Mouse (Mus musculus): ENCODE measurements at regions not wholly inside any gene's neighbourhood (a gene's known extent, or its start where the extent isn't known, plus 50 kb on each side); places are given as distances from the start of the nearest gene placed in this dataset.
A peak's percentile ranks its signal among the peaks of the same experiment; 100 is the strongest.

DNA sequence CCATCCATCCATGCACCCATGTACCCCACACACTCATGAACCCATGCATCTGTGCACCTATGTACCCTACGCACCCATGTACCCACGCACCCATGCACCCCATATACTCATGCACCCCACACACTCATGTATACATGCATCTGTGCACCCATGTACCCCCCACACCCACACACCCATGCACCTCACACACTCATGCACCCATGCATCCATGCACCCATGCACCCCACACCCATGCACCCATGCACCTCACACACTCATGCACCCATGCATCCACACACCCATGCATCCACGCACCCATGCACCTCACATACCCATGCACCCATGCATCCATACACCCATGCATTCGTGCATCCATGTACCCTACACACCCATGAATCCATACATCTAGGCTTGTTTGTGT is 63.6 kb downstream of the 4930564D02Rik start:
- H3K36me3 ChIP-seq (replicated peaks), result no peaks in the 10 kb centered on the region
- no peak for DNase-seq (ENCODE audit: extremely low spot score, low spot score)
- H3K4me1 ChIP-seq, result peaks cover 9% of the 10 kb centered on the region
- H3K9me3 ChIP-seq, result no peaks in the 10 kb centered on the region
- WGBS, result 95% methylated on average over 4 of the region's 4 CpGs
- H3K27me3 ChIP-seq (ENCODE audit: poor library complexity, severe bottlenecking), result no peaks in the 10 kb centered on the region
- no peak overlapping the region for H3K4me3 ChIP-seq
- H3K27ac ChIP-seq, result no peak overlapping the region

DNA sequence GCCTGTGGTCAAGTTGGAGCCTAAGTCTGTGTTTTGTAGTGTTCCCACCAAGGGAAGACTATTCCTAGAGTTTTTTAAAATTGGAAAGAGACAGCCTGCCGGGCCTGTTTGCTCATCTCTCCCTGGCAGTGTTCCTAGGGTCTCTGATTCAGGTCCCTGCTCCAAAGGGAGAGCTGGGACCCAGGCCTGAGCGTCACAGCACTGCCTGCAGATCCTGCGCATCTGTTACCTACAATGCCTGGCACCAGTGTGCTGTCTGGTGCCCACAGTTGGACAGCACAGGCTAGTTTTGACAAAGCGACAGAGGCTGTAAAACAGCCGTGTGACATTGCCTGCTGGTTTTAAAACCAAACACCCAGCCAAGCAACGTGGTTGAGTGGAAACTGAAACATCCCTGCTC is 64.4 kb downstream of the 4930564D02Rik start:
- Histone ChIP-seq H3K4me3 (no peak overlapping the region), H3K9me3 (no peaks in the 10 kb centered on the region), H3K27ac (no peak overlapping the region), H3K36me3 (replicated peaks) (no peaks in the 10 kb centered on the region), H3K27me3 (ENCODE audit: poor library complexity, severe bottlenecking) (no peaks in the 10 kb centered on the region), H3K4me1 (peaks cover 9% of the 10 kb centered on the region)
- 95% methylated on average over 6 of the region's 6 CpGs for WGBS
- DNase-seq (ENCODE audit: extremely low spot score, low spot score), result no peak

DNA sequence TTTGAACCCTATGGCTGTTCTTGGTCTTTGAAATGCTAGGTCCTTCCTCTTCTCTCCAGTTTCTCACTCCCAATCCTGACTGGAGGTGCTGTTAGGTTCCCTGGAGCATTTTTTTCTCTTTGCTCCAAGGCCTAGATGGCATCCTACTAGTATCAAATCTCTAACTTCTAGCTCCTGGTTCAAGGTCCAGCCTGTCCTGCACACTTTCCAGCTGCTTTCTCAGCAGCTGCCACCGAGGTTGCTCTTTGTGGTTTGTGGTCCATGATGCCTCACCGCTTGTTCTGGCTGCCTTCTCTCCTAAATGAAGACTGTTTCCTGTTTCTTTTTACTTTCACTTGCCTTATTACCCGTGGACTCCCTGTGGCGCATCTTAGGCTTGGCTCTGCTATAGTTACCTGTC is 66.4 kb downstream of the 4930564D02Rik start:
- Histone ChIP-seq H3K36me3 (replicated peaks) (no peaks in the 10 kb centered on the region), H3K4me1 (peaks cover 3% of the 10 kb centered on the region), H3K4me3 (no peak overlapping the region), H3K9me3 (no peaks in the 10 kb centered on the region), H3K27me3 (ENCODE audit: poor library complexity, severe bottlenecking) (no peaks in the 10 kb centered on the region), H3K27ac (no peak overlapping the region)
- DNase-seq (ENCODE audit: extremely low spot score, low spot score), result no peak
- 87% methylated on average over 4 of the region's 4 CpGs for WGBS

DNA sequence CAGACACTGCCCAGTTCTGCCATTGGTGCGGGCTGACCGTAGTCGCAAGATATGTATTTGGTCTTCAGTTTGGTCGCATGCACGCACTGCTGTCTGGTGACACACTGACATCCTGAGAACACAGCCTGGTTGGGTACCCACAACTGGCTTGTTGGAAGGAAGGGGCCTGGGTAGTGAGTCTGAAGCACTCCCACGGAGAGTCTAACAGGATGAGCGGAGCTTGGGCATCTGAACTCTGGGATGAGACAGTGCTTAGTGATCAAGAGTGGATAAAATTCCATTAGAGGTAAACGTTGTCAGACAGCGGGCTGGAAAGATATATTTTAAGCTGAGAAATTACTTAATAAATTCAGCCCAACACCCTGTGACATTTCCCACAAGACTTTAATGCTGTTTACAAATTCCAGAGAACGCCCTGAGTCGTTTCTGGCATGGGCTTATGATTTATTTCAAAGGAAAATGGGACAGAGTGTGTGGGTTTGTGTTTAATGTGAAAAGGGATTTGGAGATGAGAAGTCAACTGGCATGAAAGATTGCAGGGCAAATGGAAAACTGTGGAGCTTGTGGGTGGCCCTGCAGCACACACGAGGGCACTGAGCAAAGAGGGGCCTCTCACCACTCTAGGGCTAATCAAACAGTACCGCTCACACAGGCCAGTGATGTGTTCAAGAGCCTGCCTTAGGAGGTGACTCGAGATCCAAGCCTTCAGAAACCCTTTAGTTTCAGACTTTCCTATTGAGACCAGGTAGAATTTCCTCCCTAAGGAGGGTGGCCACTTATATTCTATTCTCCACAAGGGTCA is 74.7 kb downstream of the 4930564D02Rik start:
- no peak for DNase-seq (ENCODE audit: extremely low spot score, low spot score)
- 90% methylated on average over 14 of the region's 14 CpGs for WGBS
- H3K9me3 ChIP-seq, result no peaks in the 10 kb centered on the region
- no peaks in the 10 kb centered on the region for H3K36me3 ChIP-seq (replicated peaks)
- H3K27ac ChIP-seq, result no peak overlapping the region
- H3K4me1 ChIP-seq, result 0 out of 2 replicates have a peak, but pooled peaks cover 4% of the 10 kb centered on the region
- H3K4me3 ChIP-seq, result no peak overlapping the region
- no peaks in the 10 kb centered on the region for H3K27me3 ChIP-seq (ENCODE audit: poor library complexity, severe bottlenecking)

DNA sequence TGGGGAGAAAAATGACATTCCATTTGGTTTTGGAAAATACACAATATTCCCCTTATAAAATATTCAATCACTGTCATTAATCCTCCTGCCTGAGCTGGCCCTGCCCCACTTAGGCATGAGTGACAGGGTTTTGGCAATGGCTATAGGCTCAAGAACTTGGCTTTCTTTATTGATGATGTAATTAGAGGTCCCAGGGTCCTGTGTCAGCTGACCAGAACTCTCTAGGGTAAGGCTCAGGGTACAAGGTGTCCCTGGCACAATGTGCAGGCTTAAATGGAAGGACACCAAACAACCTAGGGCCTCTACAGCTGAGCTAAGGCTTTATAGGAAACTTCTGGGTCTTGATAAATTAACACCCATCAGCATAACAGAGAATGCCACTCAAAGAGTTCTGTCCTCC is 76.0 kb downstream of the 4930564D02Rik start:
- Histone ChIP-seq H3K27me3 (ENCODE audit: poor library complexity, severe bottlenecking) (no peaks in the 10 kb centered on the region), H3K36me3 (replicated peaks) (no peaks in the 10 kb centered on the region), H3K4me1 (0 out of 2 replicates have a peak, but pooled peaks cover 4% of the 10 kb centered on the region), H3K27ac (no peak overlapping the region), H3K9me3 (no peaks in the 10 kb centered on the region), H3K4me3 (no peak overlapping the region)
- DNase-seq (ENCODE audit: extremely low spot score, low spot score), result no peak

DNA sequence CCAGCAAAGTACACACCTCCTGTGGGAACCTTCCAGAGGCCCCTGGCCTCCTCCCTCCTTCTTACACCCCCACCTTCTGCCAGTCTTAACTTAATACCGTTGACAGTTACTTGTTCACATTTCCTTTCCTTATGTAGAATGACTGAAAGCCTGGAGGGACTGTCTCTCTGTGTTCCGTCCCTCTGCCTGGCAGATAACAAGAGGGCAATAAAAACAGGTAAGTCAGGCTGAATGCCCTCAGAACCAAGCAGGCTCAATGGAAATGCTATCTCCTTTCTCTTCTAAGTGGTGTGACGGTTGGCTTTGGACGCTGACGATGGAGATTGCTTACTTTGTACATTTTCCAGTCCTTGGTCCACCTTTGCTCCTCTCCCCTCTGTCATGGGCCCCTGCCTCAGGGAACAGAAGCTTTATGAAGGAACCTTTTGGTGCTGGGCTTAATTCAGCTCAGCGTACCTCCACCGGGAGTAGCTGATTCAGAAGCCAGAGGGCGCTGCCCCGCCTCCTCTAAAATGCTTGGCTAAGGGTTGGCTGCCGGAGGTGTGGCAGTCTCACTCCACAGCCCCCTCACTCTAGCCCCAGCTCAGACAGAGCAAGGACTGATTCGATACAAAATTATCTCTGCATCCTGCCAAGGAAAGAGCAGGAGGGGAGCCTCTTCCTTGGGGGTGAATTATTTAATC is 85.0 kb downstream of the 4930564D02Rik start:
- WGBS, result 17% methylated on average over 11 of the region's 11 CpGs
- H3K4me1 ChIP-seq, result peaks cover 12% of the 10 kb centered on the region
- H3K9me3 ChIP-seq, result no peaks in the 10 kb centered on the region
- no peak overlapping the region for H3K27ac ChIP-seq
- H3K27me3 ChIP-seq (ENCODE audit: poor library complexity, severe bottlenecking), result no peaks in the 10 kb centered on the region
- DNase-seq (ENCODE audit: extremely low spot score, low spot score), result peak; percentile 35
- H3K4me3 ChIP-seq, result no peak overlapping the region
- H3K36me3 ChIP-seq (replicated peaks), result no peaks in the 10 kb centered on the region

DNA sequence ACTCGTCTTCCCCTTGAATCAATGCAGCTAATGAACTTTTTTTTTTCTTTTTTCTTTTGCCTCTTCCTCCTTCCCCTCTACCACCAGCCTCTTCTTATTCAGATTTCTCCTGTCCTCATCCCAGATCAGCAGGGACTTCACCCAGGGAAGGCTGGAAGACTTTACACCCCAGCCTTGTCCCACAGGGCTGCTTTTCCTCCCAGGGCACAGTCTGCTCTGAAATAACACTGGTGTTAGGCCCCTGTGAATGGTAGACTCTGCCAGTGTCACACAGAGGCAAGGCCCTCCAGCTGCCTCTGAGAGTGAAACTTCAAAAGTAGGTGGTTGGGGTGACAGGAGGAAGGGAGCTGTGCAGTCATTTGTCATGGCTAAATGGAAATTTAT is 85.5 kb downstream of the 4930564D02Rik start:
- H3K27me3 ChIP-seq (ENCODE audit: poor library complexity, severe bottlenecking), result no peaks in the 10 kb centered on the region
- H3K9me3 ChIP-seq, result no peaks in the 10 kb centered on the region
- WGBS, result 17% methylated on average over 1 of the region's 1 CpGs

DNA sequence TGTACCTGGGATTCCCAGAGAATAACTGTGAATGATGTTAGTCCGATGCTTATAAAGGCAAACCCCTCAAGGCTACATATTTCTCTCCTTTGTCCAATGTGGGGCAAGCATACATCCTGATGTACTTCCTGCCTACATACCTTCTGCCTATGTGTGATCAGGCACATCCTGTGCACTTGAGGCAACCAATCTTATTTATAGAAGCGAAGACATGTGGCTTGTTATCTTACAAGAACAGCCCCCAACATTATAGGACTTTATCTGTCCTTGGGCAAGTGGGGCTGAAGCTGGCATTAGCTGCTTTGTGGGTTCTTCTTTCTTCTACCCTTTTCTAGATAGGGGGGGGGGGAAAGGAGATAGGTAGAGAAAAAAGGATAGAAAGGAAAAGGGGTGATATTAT is 91.7 kb downstream of the 4930564D02Rik start:
- DNase-seq (ENCODE audit: extremely low spot score, low spot score), result no peak
- H3K9me3 ChIP-seq, result no peaks in the 10 kb centered on the region
- no peak overlapping the region for H3K27ac ChIP-seq
- H3K4me3 ChIP-seq, result no peak overlapping the region
- WGBS, result 90% methylated on average over 2 of the region's 2 CpGs
- peaks cover 10% of the 10 kb centered on the region; the same call in 1 of the 2 replicates for H3K4me1 ChIP-seq
- no peaks in the 10 kb centered on the region for H3K36me3 ChIP-seq (replicated peaks)
- no peaks in the 10 kb centered on the region for H3K27me3 ChIP-seq (ENCODE audit: poor library complexity, severe bottlenecking)

More for the DNA sequence above, 85.5 kb downstream of the 4930564D02Rik start:
- Histone ChIP-seq H3K4me1 (peaks cover 12% of the 10 kb centered on the region), H3K27ac (no peak overlapping the region), H3K36me3 (replicated peaks) (no peaks in the 10 kb centered on the region), H3K4me3 (no peak overlapping the region)
- no peak for DNase-seq (ENCODE audit: extremely low spot score, low spot score)

DNA sequence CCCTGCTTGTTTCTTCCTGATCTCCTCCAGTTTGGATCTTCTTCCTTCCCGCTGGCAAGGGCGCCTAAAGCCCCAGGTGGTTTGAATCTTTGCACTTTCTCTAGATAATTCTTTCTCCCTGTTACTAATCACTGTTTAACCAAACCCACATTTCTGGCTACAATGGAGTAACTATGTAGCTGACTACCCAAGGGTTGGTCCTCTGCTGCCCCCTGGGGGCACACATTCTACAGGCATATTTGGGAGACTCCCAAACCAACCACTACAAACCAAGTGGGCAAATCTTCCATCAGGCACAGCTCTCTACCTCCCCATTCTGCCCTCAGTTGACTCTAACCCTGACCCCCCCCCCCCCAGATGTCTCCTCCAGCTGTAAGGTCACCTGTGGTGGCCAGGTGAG is 98.7 kb downstream of the 4930564D02Rik start:
- Histone ChIP-seq H3K27me3 (ENCODE audit: poor library complexity, severe bottlenecking) (no peaks in the 10 kb centered on the region), H3K9me3 (no peaks in the 10 kb centered on the region), H3K4me3 (no peak overlapping the region), H3K36me3 (replicated peaks) (no peaks in the 10 kb centered on the region), H3K27ac (no peak overlapping the region), H3K4me1 (peaks cover 17% of the 10 kb centered on the region)
- DNase-seq (ENCODE audit: extremely low spot score, low spot score), result peak; percentile 38
- 64% methylated on average over 2 of the region's 2 CpGs for WGBS

DNA sequence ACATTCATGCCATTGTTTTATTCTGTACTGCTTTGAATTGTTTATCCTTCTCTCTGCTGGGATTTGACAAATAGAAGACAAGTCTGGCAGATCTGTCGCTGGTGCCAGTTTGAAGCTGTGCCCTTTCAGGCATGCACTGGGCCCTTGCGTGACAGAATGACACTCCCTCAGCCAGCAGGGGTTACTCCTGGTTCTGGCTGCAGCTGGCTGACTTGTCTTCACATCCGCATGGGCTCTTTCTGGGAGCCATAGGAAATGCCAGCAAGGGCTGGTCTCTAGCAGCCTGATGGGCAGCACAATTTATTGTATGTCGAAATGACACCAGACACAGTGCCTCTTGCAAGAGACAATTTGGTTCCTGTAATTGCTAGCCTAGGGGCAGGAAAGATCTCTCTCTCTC is 102.5 kb downstream of the 4930564D02Rik start:
- Histone ChIP-seq H3K4me1 (peaks cover 12% of the 10 kb centered on the region; the same call in 1 of the 2 replicates), H3K36me3 (replicated peaks) (no peaks in the 10 kb centered on the region), H3K4me3 (no peak overlapping the region), H3K9me3 (no peaks in the 10 kb centered on the region), H3K27me3 (ENCODE audit: poor library complexity, severe bottlenecking) (no peaks in the 10 kb centered on the region), H3K27ac (no peak overlapping the region)
- 64% methylated on average over 4 of the region's 4 CpGs for WGBS
- DNase-seq (ENCODE audit: extremely low spot score, low spot score), result no peak

DNA sequence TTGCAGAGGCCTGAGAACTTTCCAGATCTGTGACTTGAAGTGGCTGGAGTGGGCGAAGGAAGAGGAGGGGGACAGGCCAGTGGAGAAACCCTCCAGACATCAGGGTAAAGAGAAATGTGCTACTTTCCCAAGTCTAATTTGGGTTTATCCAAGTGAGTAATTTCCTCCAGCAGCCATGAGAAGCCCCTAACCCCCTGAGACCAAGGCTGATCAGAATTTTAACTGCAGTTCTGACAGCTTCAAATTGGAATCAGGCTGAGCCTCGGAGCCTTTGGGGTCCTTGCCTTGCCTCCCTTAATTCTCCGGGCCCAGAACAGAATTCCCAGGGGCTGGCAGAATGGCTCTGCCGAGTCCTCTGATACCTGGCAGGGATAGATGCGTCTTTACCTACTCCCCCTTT is 104.9 kb downstream of the 4930564D02Rik start:
- H3K27ac ChIP-seq, result no peak overlapping the region
- H3K4me1 ChIP-seq, result peaks cover 10% of the 10 kb centered on the region; the same call in 1 of the 2 replicates
- WGBS, result 89% methylated on average over 5 of the region's 5 CpGs
- no peak overlapping the region for H3K4me3 ChIP-seq
- no peaks in the 10 kb centered on the region for H3K27me3 ChIP-seq (ENCODE audit: poor library complexity, severe bottlenecking)
- H3K36me3 ChIP-seq (replicated peaks), result no peaks in the 10 kb centered on the region
- DNase-seq (ENCODE audit: extremely low spot score, low spot score), result no peak
- no peaks in the 10 kb centered on the region for H3K9me3 ChIP-seq

DNA sequence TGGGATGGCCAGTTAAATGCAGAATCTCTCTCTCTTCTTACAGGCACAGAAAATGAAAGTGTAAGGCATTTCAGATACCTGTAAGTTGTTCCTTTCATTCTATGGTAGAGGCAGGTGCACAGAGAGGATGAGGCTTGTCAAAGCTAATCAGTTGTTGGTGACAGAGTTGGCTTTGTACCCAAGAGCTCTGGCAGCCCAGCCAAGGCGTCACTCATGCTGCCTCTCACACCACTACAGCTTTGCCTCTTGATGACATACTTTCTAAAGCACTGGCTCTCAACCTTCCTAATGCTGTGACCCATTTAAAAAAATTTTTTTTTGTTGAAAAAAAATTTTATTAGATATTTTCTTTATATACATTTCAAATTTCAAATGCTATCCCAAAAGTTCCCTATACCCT is 105.4 kb downstream of the 4930564D02Rik start:
- H3K4me3 ChIP-seq, result no peak overlapping the region
- no peaks in the 10 kb centered on the region for H3K27me3 ChIP-seq (ENCODE audit: poor library complexity, severe bottlenecking)
- no peak for DNase-seq (ENCODE audit: extremely low spot score, low spot score)
- H3K27ac ChIP-seq, result no peak overlapping the region
- no peaks in the 10 kb centered on the region for H3K9me3 ChIP-seq
- WGBS, result 77% methylated on average over 1 of the region's 1 CpGs
- no peaks in the 10 kb centered on the region for H3K36me3 ChIP-seq (replicated peaks)
- peaks cover 10% of the 10 kb centered on the region; the same call in 1 of the 2 replicates for H3K4me1 ChIP-seq

DNA sequence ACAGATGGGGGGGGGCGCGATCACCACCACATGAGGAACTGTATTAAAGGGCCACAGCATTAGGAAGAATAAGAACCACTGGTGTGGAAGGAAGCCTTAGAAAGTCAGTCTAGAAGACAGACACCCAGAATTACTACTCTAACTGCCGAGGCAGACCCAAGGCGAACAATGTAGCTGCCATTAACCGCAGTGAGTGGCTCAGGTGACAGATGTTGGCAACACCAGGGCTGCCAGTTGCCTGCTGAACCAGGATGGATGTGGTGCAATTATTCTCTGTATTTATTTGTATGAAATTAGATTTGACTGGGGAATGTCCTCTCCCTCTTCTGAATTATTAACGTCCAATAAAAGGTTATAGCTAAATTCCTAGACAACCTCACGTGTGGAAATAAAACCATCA is 124.7 kb downstream of the 4930564D02Rik start:
- DNase-seq (ENCODE audit: extremely low spot score, low spot score), result no peak
- no peaks in the 10 kb centered on the region for H3K36me3 ChIP-seq (replicated peaks)
- H3K4me1 ChIP-seq, result no peaks in the 10 kb centered on the region
- 95% methylated on average over 7 of the region's 7 CpGs for WGBS
- no peak overlapping the region for H3K27ac ChIP-seq
- H3K9me3 ChIP-seq, result no peaks in the 10 kb centered on the region
- no peak overlapping the region for H3K4me3 ChIP-seq
- H3K27me3 ChIP-seq (ENCODE audit: poor library complexity, severe bottlenecking), result no peaks in the 10 kb centered on the region
